Mouse (Mus musculus): ENCODE measurements around the gene Gm12258.

Gene Gm12258

DNA sequence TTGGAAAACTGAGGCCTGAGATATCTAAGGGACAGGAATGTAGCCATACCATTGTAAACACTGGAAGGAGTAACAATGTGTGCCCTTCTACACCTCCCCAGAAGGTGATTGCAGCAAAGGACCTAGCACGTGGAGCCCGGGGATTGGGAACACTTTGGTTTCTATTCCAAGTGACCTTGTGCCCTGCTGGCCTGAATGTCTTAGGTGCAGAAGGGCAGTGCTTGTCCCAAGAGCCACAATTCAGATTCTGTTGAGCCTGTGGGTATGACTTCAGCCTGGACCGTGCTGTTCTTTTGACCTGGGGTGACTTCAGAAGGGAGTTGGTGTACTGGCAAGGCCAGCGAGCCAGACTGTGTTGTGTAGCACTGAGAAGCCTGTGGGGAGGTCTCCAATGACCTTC is 24.0 kb downstream of the Gm12258 start:
- CTCF ChIA-PET, result no interaction called here
- POLR2A ChIA-PET, result no interaction called here

GRCm38 (mm10) chr11:58883756-58884155 is 36.8 kb downstream of the Gm12258 start:
- POLR2A ChIA-PET, result interaction anchor here in 1 of 4 experiments (2.0 kb wide), 1 partner anchor 9 kb away, joined by 4 read pairs; no protein-coding TSS in a partner anchor

DNA sequence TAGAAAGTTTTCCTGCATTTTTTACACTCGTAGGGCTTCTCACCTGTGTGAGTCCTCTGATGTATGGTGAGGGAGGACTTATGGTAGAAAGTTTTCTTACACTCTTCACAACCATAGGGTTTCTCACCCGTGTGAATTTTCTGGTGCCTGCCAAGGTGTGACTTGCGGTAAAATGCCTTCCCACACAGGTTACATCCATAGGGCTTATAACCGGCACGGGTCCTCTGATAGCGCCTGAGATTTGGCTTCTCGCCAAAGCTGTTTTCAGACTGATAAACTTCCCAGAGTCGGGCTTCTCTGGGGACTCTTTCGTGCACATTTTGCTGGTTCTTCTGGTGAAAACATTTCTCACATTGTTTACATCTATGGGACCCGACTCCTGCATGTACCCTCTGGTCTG is 43.6 kb downstream of the Gm12258 start:
- ChIA-PET POLR2A (interaction anchor here in 1 of 4 experiments (3.1 kb wide), 1 partner anchor 14 kb away, joined by 12 read pairs; the partner anchor contains the start of gene Zfp39), CTCF (no interaction called here)

More at GRCm38 (mm10) chr11:58883756-58884155, 36.8 kb downstream of the Gm12258 start:
- CTCF ChIA-PET, result no interaction called here

DNA sequence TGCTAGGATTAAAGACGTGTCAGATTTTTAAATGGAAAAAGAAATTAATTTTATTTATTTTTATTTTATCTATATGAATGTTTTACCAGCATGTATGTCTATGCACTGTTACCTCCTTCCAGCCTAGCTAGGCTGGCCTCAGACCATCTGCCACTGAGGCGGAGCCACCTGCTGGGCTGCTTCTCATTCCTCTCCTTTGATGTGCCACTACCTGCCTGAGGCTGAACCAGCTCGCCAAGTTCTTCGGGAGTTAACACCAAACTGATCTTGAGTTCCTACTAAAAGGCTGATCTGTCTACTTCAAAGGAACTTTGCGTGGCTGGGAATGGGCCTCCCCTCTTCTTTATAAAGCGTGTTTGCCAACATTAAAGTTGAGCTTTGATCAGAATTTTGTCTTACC is 47.5 kb downstream of the Gm12258 start:
- CTCF ChIA-PET, result no interaction called here
- POLR2A ChIA-PET, result interaction anchor here in 3 of 4 experiments (0.6 to 1.2 kb wide), 4 partner anchors 10 to 204 kb away, joined by 3 to 8 read pairs (median 6); partner anchors contain the start of gene Zfp39 (in 2 of the 3)

DNA sequence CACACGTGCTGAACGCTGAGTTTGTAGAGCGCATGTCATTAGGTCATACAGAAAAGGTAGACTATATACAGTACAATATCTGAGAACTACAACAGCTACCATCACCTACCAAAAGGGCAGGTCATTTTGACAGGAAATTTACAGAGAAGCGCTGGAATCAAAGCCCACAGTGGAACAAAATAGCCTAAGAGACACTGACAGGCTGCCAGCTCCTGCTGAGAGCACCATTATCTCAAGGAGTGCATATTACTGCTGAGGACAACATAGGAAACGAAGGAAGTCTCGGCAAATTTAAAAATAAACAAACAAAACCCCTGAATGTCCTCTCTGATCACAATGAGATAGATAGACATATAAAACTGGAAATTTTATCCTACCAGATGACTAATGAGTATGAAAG is 50.5 kb downstream of the Gm12258 start:
- CTCF ChIA-PET, result no interaction called here
- POLR2A ChIA-PET, result no interaction called here

- CTCF ChIA-PET, result interaction anchor here in 1 of 4 experiments (0.6 kb wide), 1 partner anchor 81 kb away, joined by 3 read pairs; no protein-coding TSS in a partner anchor
These were observed 54.1 kb downstream of the Gm12258 start for GRCm38 (mm10) chr11:58901080-58901479.

GRCm38 (mm10) chr11:58903511-58904409 is 56.8 kb downstream of the Gm12258 start, which contains the start of gene Zfp39:
Gene Zfp39, minus strand, starts transcription at chr11:58904225.
- ChIA-PET CTCF (interaction anchor here in 3 of 4 experiments (0.5 to 3.1 kb wide), 6 partner anchors 11 to 1156 kb away, joined by 3 to 59 read pairs (median 12); partner anchors contain the start of gene Btnl10 (in 1 of the 3)), POLR2A (interaction anchor here (0.8 to 3.3 kb wide), 25 partner anchors 8 to 573 kb away, joined by 3 to 24 read pairs (median 6); partner anchors contain the start of genes Hist3h2a (in 2 of the 4), Trim17 (in 2 of the 4), Btnl10 (in 1 of the 4) and Gm12258 (in 1 of the 4))

More at GRCm38 (mm10) chr11:58901080-58901479, 54.1 kb downstream of the Gm12258 start:
- POLR2A ChIA-PET, result no interaction called here

- CTCF ChIA-PET, result interaction anchor here (0.6 to 3.1 kb wide), 14 partner anchors 10 to 1888 kb away, joined by 3 to 59 read pairs (median 5); partner anchors contain the start of genes Btnl10 (in 1 of the 4) and Gm12258 (in 1 of the 4)
- POLR2A ChIA-PET, result interaction anchor here (0.6 to 3.3 kb wide), 43 partner anchors 9 to 871 kb away, joined by 3 to 24 read pairs (median 5); partner anchors contain the start of genes Hist3h2a (in 2 of the 4), Hist3h2ba (in 2 of the 4), Sh3bp5l (in 2 of the 4) and Trim17 (in 2 of the 4)
These were observed 57.4 kb downstream of the Gm12258 start for GRCm38 (mm10) chr11:58904410-58904718.

GRCm38 (mm10) chr11:58904838-58905237 is 57.9 kb downstream of the Gm12258 start:
- POLR2A ChIA-PET, result interaction anchor here (0.6 to 3.3 kb wide), 42 partner anchors 9 to 872 kb away, joined by 3 to 24 read pairs (median 5); partner anchors contain the start of genes Hist3h2a (in 2 of the 4), Hist3h2ba (in 2 of the 4), Sh3bp5l (in 2 of the 4) and Trim17 (in 2 of the 4)
- CTCF ChIA-PET, result interaction anchor here (0.6 to 3.1 kb wide), 16 partner anchors 9 to 1888 kb away, joined by 3 to 59 read pairs (median 5); partner anchors contain the start of genes Btnl10 (in 1 of the 4) and Gm12258 (in 1 of the 4)

Data from embryonic stem cell, embryonic (primary cell).